Mouse (Mus musculus) heart, adult 2 months (tissue): ENCODE results near the gene Kpna6.

Experiments used
- CTCF ChIP-seq: fragments of 200-600 bp; IDR thresholded peaks from 2 replicates; pipeline ENCODE4 v1.8.1; 2022; ENCODE audit warnings: antibody characterized with exemption, mild to moderate bottlenecking, moderate library complexity
- EP300 ChIP-seq: fragments of 200-500 bp; IDR thresholded peaks from 2 replicates; pipeline ENCODE4 v1.6.1; 2011; ENCODE audit warnings: low read depth, low read length, control low read depth; ENCODE audit not compliant: insufficient read depth
- POLR2A ChIP-seq: fragments of 200-500 bp; IDR thresholded peaks from 2 replicates; pipeline ENCODE4 v1.6.1; 2011; ENCODE audit warnings: mild to moderate bottlenecking, low read depth, low read length, control low read depth; ENCODE audit not compliant: insufficient read depth

- no peak for TF ChIP-seq CTCF
- TF ChIP-seq POLR2A: no peak
- no peak for TF ChIP-seq EP300
Observed at GRCm38 (mm10) chr4:129662255-129662813, 10.2 kb downstream of the Kpna6 start.
